Mouse (Mus musculus) layer of hippocampus, adult 2 months (tissue): ENCODE measurements at regions not wholly inside any gene's neighbourhood (a gene's known extent, or its start where the extent isn't known, plus 50 kb on each side); places are given as distances from the start of the nearest gene placed in this dataset.
A peak's percentile ranks its signal among the peaks of the same experiment; 100 is the strongest.

Source experiments
- DNase-seq, 2 experiments: peaks; one replicate each; pipeline ENCODE4 v3.0.0; 2022; ENCODE audit warnings: low spot score in 2 of 2
- H3K27ac ChIP-seq: fragments of 200-600 bp; 2 replicates; pipeline ENCODE4 v1.8.1; 2022
- H3K4me3 ChIP-seq: fragments of 200-600 bp; 2 replicates; pipeline ENCODE4 v1.8.1; 2022; ENCODE audit warnings: mild to moderate bottlenecking
- CTCF ChIP-seq: fragments of 200-600 bp; conservative IDR thresholded peaks from 2 replicates; pipeline ENCODE4 v1.8.1; 2022; ENCODE audit warnings: antibody characterized with exemption, mild to moderate bottlenecking, moderate library complexity
- microRNA-seq, 2 experiments: library from miRNA; unstranded; fragments of <30 nt; microRNA quantifications; one replicate each; pipeline ENCODE4 v1.2.0; 2021

DNA sequence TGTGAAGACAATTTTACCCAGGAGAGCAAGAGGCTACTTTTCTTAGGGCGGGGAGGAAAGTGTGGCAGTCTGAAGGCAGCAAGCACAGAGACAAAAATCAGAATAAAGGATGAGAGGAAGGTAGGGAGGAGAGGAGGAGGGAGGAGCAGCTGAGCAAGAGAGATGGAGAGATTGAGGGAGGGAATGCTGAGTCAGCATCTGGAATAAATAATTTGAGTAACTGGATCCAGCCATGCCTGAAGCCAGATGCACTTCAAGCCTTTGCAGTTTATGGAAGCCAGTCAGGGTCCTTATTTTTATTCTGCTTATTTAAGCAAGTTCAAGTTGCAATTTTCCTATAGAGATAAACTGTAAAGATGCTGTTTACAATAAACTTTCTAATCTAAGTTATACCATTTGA is 59.7 kb upstream of the Lrig1 start:
- DNase-seq = no peak
- H3K27ac ChIP-seq = no peak overlapping the region
- no peak for TF ChIP-seq CTCF
- no peak overlapping the region for H3K4me3 ChIP-seq

DNA sequence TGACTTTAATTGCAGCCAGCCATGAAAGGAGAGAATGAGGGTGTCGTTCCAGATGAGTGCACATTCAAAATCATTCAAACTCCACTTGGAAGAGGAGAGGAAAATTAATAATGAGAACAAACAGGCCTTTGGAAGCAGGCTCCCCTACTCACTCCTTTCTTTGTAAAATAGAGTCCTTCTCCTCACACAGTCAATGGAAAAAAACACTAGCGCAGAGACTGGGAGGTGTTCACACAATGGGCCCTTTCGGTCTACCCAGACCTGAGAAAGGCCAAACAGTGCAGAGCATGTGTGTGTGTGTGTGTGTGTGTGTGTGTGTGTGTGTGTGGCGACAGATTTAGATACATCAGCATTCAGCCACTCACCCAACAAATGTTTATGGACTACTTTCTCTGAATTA is 56.0 kb upstream of the Lrig1 start:
- DNase-seq = no peak
- H3K27ac ChIP-seq = no peak overlapping the region
- H3K4me3 ChIP-seq = no peak overlapping the region
- TF ChIP-seq CTCF = no peak

DNA sequence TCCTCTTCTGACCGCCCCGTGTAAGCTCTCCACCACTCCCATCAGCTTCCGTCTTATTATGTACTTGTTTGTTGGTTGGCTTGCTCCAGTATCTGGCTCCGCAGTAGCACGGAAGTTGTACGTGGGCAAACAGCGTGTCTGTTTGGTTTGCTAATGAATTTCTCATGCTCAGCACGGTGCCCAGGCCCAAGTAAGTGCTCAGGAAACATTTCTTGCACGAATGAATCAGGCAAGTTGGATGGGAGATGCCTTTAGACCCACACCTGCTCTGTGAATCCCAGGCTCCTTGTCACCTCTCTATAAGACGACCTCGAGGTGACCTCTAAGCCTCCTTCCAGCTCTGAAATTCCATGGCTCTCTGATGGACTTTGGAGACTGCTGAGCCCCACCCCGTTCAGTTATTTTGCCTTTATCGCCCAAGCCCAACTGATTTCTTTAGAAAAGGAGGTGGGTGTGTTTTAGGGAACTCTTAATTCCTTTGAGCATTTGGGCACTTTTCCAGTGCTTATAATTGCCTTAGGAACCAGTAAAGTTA is 55.4 kb upstream of the Lrig1 start:
- no peak for DNase-seq
- Histone ChIP-seq H3K27ac (no peak overlapping the region), H3K4me3 (no peak overlapping the region)
- no peak for TF ChIP-seq CTCF

DNA sequence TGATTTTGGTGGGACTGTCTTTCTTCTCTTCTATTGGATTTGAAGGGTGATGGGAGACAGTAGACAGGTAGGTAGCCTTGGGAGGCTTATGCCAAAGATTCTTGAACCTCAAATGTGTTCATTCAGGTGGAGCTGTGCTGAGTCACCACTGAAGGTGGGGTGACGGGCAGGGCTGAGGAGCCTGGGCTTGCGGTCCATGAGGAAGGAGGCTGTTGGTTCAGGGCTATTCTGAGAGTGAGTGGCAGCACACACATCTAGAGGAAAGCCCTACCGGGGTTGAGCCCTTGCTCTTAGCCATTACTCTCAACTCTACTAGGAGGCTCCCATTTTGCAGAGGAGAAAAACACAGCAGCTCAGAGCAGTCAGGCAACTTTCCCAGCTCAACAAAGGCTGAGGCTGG is 54.6 kb upstream of the Lrig1 start:
- H3K4me3 ChIP-seq = no peak overlapping the region
- no peak overlapping the region for H3K27ac ChIP-seq
- no peak for DNase-seq
- TF ChIP-seq CTCF = no peak

DNA sequence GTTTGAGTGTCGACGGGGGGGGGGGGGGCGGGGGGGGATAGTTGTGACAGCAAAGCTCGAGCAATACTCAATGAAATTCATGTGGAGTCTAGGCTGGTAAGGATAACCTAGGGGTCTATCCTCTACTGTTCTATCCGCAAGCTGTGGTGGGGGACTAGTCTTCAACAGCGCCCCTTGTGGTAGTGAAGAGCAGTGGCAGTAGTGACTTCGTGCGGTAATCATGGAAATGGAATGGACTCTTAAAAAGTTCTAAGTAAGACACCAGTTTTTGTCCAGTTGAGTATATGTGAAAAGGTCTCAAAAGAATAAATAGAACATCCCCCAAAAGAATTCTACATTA is 51.1 kb upstream of the Lrig1 start:
- H3K4me3 ChIP-seq = no peak overlapping the region
- no peak for DNase-seq
- peak; percentile 74 for TF ChIP-seq CTCF
- H3K27ac ChIP-seq = no peak overlapping the region

DNA sequence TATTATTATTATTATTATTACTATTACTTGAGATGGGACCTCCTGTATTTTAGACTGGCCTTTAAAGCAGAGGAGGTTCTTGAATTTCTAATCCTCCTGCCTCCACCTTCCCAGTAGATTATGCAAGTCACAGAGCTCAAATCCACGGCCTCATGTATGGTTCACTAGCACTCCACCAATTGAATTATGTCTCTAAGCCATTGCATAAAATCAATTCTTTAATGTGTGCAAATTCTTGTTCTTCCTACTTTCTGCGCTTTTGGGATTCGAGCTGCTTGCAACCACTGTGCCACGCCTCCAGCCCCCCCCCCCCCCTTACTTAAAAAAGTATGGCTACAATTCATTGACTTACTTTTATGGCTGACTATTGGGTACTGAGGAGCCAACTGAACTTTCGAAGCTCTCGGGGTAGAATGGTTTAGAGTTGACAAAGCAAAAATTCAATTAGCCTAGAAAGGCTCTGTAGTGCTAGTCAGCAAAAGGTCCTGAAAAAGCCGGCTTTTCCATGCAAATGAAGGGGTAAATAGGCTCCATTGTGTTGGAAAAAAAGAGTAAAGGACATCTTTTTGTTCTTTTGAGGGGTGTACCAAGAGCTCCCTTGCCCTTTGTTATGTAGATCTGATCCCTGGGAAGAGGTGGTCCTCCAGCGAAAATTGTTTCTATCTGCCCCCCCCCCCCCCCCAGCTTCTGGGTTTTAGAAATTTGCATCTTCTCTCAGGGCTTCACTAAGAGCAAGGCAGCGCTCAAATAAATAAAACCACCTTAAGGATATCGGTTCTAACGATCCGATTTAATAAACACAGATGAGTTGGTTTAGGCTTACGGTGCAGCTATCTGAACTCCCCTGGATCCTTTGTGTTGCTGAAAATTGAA is 50.5 kb upstream of the Lrig1 start:
- no peak for DNase-seq
- no peak overlapping the region for H3K27ac ChIP-seq
- TF ChIP-seq CTCF = no peak
- no peak overlapping the region for H3K4me3 ChIP-seq

Small RNA genes lying in the stretch of these regions (microRNA-seq; reads per million reads assigned to microRNA genes)
- 0 reads per million in 2 experiments for gene Gm23364
